Mouse (Mus musculus) Patski (cell line): ENCODE results near the gene Rmdn2. TPM values are rescaled to one million over a fixed set of nuclear protein-coding genes. Genes with fewer than 3 reads are reported as not detected.

Experiments used
- ATAC-seq: fragments of 100-300 bp; one replicate; pipeline ENCODE4 v1.8.0; 2021
- CTCF ChIA-PET: fragments of 350-600 bp; sonication (Branson Sonifier 250); formaldehyde crosslinking; loops from one replicate; lab custom pipeline; 2022; ENCODE audit warnings: inconsistent platforms; lab: Charles Lee
- POLR2A ChIA-PET: fragments of 350-600 bp; sonication (Branson Sonifier 250); formaldehyde crosslinking; loops from one replicate; lab custom pipeline; 2022; ENCODE audit warnings: antibody characterized with exemption, inconsistent platforms; lab: Charles Lee
- DNase-seq: peaks from one replicate; pipeline ENCODE4 v3.0.0-alpha.2; 2011; ENCODE audit warnings: low read depth, low spot score
- H3K27me3 ChIP-seq: fragments of 371-371 bp; one replicate; pipeline ENCODE4 v1.5.1; 2021
- CTCF ChIP-seq: fragments of 100-300 bp; IDR thresholded peaks from one replicate; pipeline ENCODE4 v1.5.1; 2021
- in situ Hi-C: fragments of 300-500 bp; cut with MboI; formaldehyde crosslinking; loops from 3 replicates; pipeline ENCODE4 v1.11.1; 2018; ENCODE audit warnings: low pct_unique_long_range_greater_than_20kb, mixed read lengths
- polyA plus RNA-seq: library from polyadenylated mRNA; unstranded; gene quantifications from one replicate; pipeline ENCODE4 v1.2.3, GENCODE M21; 2021

Gene Rmdn2
- polyA plus RNA-seq = 15.1 TPM

DNA sequence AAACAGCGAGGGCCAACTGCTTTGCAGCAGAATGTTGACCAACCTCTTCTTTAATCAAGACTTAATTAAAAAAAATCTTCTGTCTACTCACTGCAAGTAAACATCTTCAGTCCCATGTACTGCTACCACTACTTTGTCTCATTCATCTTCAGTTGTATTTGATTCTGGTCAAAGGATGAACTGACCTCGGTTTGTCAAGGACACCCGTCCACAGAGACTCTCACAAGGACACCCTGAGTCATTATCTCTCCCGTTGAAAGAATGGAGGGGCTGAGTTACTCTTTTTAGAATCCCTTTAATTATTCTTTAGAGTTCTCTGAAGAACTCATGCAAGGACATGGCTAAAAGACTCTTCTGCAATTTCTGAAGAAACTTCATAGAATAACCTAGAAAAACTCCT, at the start of gene Rmdn2:
Gene Rmdn2, plus strand, starts transcription at position 319 of the 400 bp plus-strand sequence.
- in situ Hi-C loops = no loop called here
- no peak for DNase-seq
- no peak for TF ChIP-seq CTCF
- POLR2A ChIA-PET = no interaction called here
- H3K27me3 ChIP-seq = no peaks in the 10 kb centered on the region
- ATAC-seq = no peak
- CTCF ChIA-PET = no interaction called here

DNA sequence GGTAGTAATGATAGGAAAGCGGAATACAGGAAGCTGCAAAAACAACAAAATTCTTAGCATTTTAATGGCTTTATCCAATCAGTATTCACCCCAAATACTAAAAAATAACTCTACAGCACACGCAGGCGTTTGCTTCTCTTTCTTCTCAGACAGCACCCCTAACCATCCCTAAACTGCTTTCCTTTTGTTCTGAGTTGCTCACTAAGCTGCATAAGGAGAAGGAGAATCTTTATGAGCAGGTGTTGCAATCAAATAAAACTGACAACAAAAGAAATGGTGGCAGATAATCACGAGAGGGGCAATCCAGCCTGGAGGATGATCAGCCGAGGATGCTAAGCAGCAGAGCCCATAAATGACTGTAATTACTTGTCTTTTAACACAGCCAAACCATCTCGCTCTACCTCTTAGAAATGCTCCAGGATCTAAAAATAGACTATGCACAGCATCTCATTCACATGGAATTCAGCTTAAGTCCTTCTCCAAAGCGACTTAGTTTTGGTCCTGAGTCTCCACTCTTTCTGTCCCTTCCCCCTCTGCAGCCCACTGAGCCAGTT, 48.5 kb upstream of the Rmdn2 start:
- CTCF ChIA-PET = interaction anchor here (0.9 to 1.9 kb wide), 4 partner anchors 12 to 428 kb away, joined by 3 to 6 read pairs (median 4); no protein-coding TSS in a partner anchor
- H3K27me3 ChIP-seq = no peaks in the 10 kb centered on the region
- no peak for DNase-seq
- in situ Hi-C loops = no loop called here
- ATAC-seq = peak; percentile 44
- POLR2A ChIA-PET = interaction anchor here (1.0 kb wide), 1 partner anchor 209 kb away, joined by 3 read pairs; the partner anchor contains the start of gene Cdc42ep3
- TF ChIP-seq CTCF = no peak

DNA sequence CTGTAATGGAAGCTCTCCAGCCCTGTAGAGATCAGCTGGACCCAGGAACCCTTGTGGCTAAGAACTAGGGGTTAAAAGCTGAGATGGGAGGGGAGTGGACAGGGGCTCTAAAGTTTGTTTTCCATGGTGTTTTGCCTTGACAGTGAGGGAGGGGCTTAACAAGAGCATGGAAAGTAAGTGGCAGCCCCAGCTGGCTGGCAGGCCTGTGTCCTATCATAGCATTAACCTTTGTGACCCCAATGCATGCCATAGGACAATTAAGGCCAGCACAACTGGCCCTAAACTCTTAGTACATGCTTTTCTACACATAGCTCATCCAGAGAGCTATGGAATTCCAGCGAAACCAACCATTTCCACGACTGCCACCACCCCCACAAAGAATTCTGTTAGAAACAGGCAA, 47.9 kb upstream of the Rmdn2 start:
- in situ Hi-C loops = no loop called here
- POLR2A ChIA-PET = interaction anchor here (1.0 kb wide), 1 partner anchor 209 kb away, joined by 3 read pairs; the partner anchor contains the start of gene Cdc42ep3
- DNase-seq (no peak), ATAC-seq (peak; percentile 17)
- no peaks in the 10 kb centered on the region for H3K27me3 ChIP-seq
- no peak for TF ChIP-seq CTCF
- CTCF ChIA-PET = interaction anchor here (0.9 to 1.9 kb wide), 4 partner anchors 11 to 428 kb away, joined by 3 to 6 read pairs (median 4); no protein-coding TSS in a partner anchor

GRCm38 (mm10) chr17:79565241-79565961, 46.3 kb upstream of the Rmdn2 start:
- DNase-seq = no peak
- ATAC-seq = no peak
- in situ Hi-C loops = no loop called here

DNA sequence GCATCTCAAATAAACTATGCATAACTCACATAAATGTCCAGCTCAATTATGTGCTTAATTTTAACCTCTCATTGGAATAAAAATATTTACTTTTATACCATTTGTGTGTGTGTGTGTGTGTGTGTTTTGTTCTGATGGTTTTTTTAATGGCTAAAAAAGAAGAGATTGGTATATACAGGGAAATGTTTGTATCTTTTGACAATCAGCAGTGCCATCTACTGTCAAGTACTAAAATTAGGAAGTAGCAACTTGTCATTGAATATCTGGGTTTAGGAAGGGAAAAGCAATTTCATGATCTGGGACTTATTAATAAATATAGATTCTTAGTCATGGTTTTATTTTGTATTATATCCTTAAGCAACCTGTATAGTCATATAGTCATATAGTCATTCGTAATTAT, 43.3 kb upstream of the Rmdn2 start:
- no peaks in the 10 kb centered on the region for H3K27me3 ChIP-seq
- in situ Hi-C loops = no loop called here
- ATAC-seq (no peak), DNase-seq (no peak)
- ChIA-PET POLR2A (interaction anchor here (0.6 to 0.7 kb wide), 2 partner anchors 107 to 425 kb away, joined by 3 to 4 read pairs; no protein-coding TSS in a partner anchor), CTCF (interaction anchor here (0.7 to 3.3 kb wide), 6 partner anchors 10 to 456 kb away, joined by 3 to 16 read pairs (median 4); no protein-coding TSS in a partner anchor)
- peak; percentile 26 for TF ChIP-seq CTCF

More at GRCm38 (mm10) chr17:79565241-79565961, 46.3 kb upstream of the Rmdn2 start:
- TF ChIP-seq CTCF = no peak
- ChIA-PET POLR2A (no interaction called here), CTCF (interaction anchor here (0.6 to 1.9 kb wide), 6 partner anchors 9 to 442 kb away, joined by 3 to 6 read pairs (median 3); no protein-coding TSS in a partner anchor)
- H3K27me3 ChIP-seq = no peaks in the 10 kb centered on the region

GRCm38 (mm10) chr17:79578328-79578727, 33.3 kb upstream of the Rmdn2 start:
- POLR2A ChIA-PET = no interaction called here
- ATAC-seq (no peak), DNase-seq (no peak)
- TF ChIP-seq CTCF = no peak
- CTCF ChIA-PET = interaction anchor here (3.2 kb wide), 1 partner anchor 11 kb away, joined by 16 read pairs; no protein-coding TSS in a partner anchor
- no peaks in the 10 kb centered on the region for H3K27me3 ChIP-seq
- in situ Hi-C loops = loop anchor here (10.0 kb wide), 1 partner anchor 694 kb away; the partner anchor contains the start of gene Eif2ak2

GRCm38 (mm10) chr17:79580264-79580920, 31.3 kb upstream of the Rmdn2 start:
- POLR2A ChIA-PET = no interaction called here
- ATAC-seq (peak; percentile 71), DNase-seq (no peak)
- in situ Hi-C loops = loop anchor here (5.0 to 10.0 kb wide), 2 partner anchors 438 to 776 kb away; no protein-coding TSS in a partner anchor
- TF ChIP-seq CTCF = peak; percentile 95
- no peaks in the 10 kb centered on the region for H3K27me3 ChIP-seq
- CTCF ChIA-PET = interaction anchor here (0.7 to 3.2 kb wide), 7 partner anchors 13 to 685 kb away, joined by 3 to 16 read pairs (median 4); no protein-coding TSS in a partner anchor

DNA sequence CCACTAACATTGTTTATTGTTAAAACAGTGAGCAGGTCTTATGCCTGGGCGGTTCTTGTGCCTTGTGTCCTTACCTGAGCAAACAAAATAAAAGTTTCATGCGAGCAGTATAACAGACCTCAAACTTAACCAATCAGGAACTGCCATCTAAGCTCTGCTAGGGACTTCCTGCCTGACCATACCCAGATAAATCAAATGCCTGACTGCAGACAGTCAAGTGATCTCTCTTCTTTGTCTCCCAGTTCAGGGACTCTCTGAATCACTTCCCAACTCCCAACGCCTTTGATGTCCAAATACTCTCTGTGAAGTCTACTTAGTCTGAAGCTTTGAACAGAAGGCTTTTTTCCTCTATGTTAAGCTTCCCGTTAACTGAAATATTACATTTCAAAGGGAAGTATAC, 28.2 kb upstream of the Rmdn2 start:
- ATAC-seq (no peak), DNase-seq (no peak)
- in situ Hi-C loops = loop anchor here (5.0 to 10.0 kb wide), 2 partner anchors 441 to 779 kb away; no protein-coding TSS in a partner anchor
- ChIA-PET CTCF (no interaction called here), POLR2A (no interaction called here)
- no peaks in the 10 kb centered on the region for H3K27me3 ChIP-seq
- TF ChIP-seq CTCF = no peak

DNA sequence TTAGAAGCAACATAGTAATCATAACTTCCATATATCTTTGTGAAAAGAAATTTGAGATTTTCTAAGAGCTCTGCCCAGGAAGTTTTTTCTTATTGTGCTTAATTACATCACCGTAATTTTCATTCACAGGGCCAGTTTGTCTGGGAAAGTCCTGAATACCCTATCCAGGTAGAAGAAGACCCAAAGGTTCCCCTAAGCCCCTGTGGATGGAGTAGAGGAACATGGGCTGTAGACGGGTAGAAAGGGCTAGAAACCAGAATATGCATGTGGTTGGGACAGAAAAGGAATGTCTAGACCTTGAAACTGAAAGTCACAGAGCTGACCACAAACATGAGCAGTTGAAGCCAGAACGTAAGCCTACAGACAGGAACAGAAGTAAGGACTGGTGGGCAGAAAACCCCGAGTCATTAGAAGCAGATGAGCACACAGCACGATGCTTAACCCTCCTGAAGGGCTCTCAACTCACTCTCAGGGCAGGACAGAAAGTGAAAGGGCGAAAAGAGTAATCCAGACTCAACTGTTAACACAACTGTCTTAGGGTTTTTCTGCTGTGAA, 27.3 kb upstream of the Rmdn2 start:
- POLR2A ChIA-PET = interaction anchor here (0.6 kb wide), 1 partner anchor 171 kb away, joined by 7 read pairs; no protein-coding TSS in a partner anchor
- CTCF ChIA-PET = no interaction called here
- no peak for DNase-seq
- H3K27me3 ChIP-seq = no peaks in the 10 kb centered on the region
- TF ChIP-seq CTCF = no peak
- ATAC-seq = no peak
- in situ Hi-C loops = loop anchor here (5.0 to 10.0 kb wide), 2 partner anchors 442 to 780 kb away; no protein-coding TSS in a partner anchor
